Mouse (Mus musculus) cerebellum, postnatal 14 days (tissue): ENCODE data around the gene Pik3cd.

Source experiments
- DNase-seq, 2 experiments: peaks; one replicate each; pipeline ENCODE4 v3.0.0; 2021; ENCODE audit warnings: mixed read lengths in 2 of 2

Pik3cd gene

GRCm38 (mm10) chr4:149684841-149685623 lies 17.3 kb downstream of the Pik3cd start:
- no peak for DNase-seq

- DNase-seq, result no peak
Measured at GRCm38 (mm10) chr4:149683875-149684274, 18.5 kb downstream of the Pik3cd start.

GRCm38 (mm10) chr4:149679056-149679770 lies 23.2 kb downstream of the Pik3cd start:
- no peak for DNase-seq

GRCm38 (mm10) chr4:149678006-149678405 lies 24.4 kb downstream of the Pik3cd start:
- no peak for DNase-seq

GRCm38 (mm10) chr4:149675378-149676261 lies 26.8 kb downstream of the Pik3cd start:
- DNase-seq, result peak; percentile 91 to 92

- no peak for DNase-seq
Measured at GRCm38 (mm10) chr4:149674814-149675377, 27.5 kb downstream of the Pik3cd start.

GRCm38 (mm10) chr4:149672747-149673146 lies 29.6 kb downstream of the Pik3cd start:
- no peak for DNase-seq

- DNase-seq, result no peak
Measured at GRCm38 (mm10) chr4:149671175-149671574, 31.2 kb downstream of the Pik3cd start.

- DNase-seq, result no peak
Measured at GRCm38 (mm10) chr4:149665692-149666090, 36.7 kb downstream of the Pik3cd start.

GRCm38 (mm10) chr4:149665016-149665691 lies 37.2 kb downstream of the Pik3cd start:
- no peak for DNase-seq

GRCm38 (mm10) chr4:149663849-149664503 lies 38.4 kb downstream of the Pik3cd start:
- DNase-seq, result no peak

- DNase-seq, result no peak
Measured at GRCm38 (mm10) chr4:149661967-149662589, 40.3 kb downstream of the Pik3cd start.

GRCm38 (mm10) chr4:149660598-149660997 lies 41.8 kb downstream of the Pik3cd start:
- DNase-seq, result no peak

GRCm38 (mm10) chr4:149659495-149660116 lies 42.8 kb downstream of the Pik3cd start:
- no peak for DNase-seq

GRCm38 (mm10) chr4:149657858-149658416 lies 44.4 kb downstream of the Pik3cd start:
- DNase-seq, result no peak

- DNase-seq, result peak; percentile 51 to 80
Measured at GRCm38 (mm10) chr4:149654232-149654631, 48.1 kb downstream of the Pik3cd start.

- DNase-seq, result peak; percentile 83 to 94
Measured at GRCm38 (mm10) chr4:149650493-149651193, 51.7 kb downstream of the Pik3cd start.

GRCm38 (mm10) chr4:149648031-149648805 lies 54.2 kb downstream of the Pik3cd start:
- DNase-seq, result no peak

- no peak for DNase-seq
Measured at GRCm38 (mm10) chr4:149645761-149646160, 56.6 kb downstream of the Pik3cd start.
